In the genomic region with DNA sequence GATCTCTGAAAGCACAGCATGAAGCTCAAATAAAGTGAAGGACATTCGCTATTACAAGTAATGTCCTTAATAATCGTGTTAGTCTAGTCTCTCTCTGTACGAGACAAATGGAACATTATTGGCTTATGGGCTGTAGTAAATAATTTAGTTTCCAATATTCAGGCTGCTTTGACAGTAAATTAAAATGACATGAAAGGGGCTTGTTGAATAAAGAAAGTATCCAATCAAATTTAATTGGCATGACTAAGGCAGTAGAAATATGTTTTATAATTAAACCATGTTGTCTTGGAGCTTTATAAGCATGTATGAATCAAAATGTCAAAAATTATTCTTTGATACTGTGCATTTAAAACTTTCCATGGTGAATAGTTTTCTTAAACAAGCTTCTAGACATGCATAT, we compare ENCODE assay signal across 23 mouse cellular contexts.
"Had no signal": no experiment of that assay in that cellular context is flagged by ENCODE, and none has a peak within 500 bp of the region (broad histone marks: within the 10 kb centered on the region; RNA-seq: fewer than 3 reads in every experiment).

No protein-coding gene starts in this region.

- DNase-seq: gastrocnemius, postnatal 14 days; gastrocnemius, postnatal 36 days; heart, adult 11 months; heart, adult 2 months; heart, postnatal 14 days; heart, postnatal 36 days; kidney, adult 18-20 months; kidney, adult 8-10 months; kidney, postnatal 10 days; kidney, postnatal 25 days; kidney, postnatal 4 days; liver had no signal

- H3K27ac ChIP-seq: heart, adult 2 months; heart, embryonic 13.5 days; heart, embryonic 15.5 days; hindbrain, embryonic 13.5 days; hindbrain, embryonic 15.5 days; hindbrain, postnatal 0 days; layer of hippocampus, adult 2 months; left cerebral cortex, adult 2 months; limb, embryonic 10.5 days; limb, embryonic 12.5 days had no signal

- H3K4me3 ChIP-seq: heart, adult 2 months; heart, embryonic 13.5 days; heart, embryonic 15.5 days; hindbrain, embryonic 13.5 days; hindbrain, embryonic 15.5 days; layer of hippocampus, adult 2 months; left cerebral cortex, adult 2 months; limb, embryonic 10.5 days; limb, embryonic 12.5 days had no signal

- H3K4me2 ChIP-seq: heart, embryonic 11.5 days; heart, embryonic 13.5 days; heart, embryonic 15.5 days; hindbrain, embryonic 13.5 days; hindbrain, embryonic 15.5 days; limb, embryonic 12.5 days had no signal

- H3K27me3 ChIP-seq: heart, embryonic 13.5 days; heart, embryonic 15.5 days; hindbrain, embryonic 13.5 days; hindbrain, embryonic 15.5 days; limb, embryonic 12.5 days had no signal

- H3K9me3 ChIP-seq: heart, embryonic 13.5 days; heart, embryonic 15.5 days; hindbrain, embryonic 13.5 days; hindbrain, embryonic 15.5 days; limb, embryonic 10.5 days; limb, embryonic 12.5 days had no signal

- H3K9ac ChIP-seq: heart, embryonic 13.5 days; heart, embryonic 15.5 days; hindbrain, embryonic 13.5 days; hindbrain, embryonic 15.5 days; limb, embryonic 12.5 days had no signal

- H3K36me3 ChIP-seq: heart, embryonic 13.5 days; heart, embryonic 15.5 days; hindbrain, embryonic 13.5 days; hindbrain, embryonic 15.5 days; limb, embryonic 10.5 days; limb, embryonic 12.5 days had no signal

- H3K4me1 ChIP-seq: heart, embryonic 13.5 days; heart, embryonic 15.5 days; limb, embryonic 10.5 days had no signal

- ATAC-seq: hindbrain, postnatal 0 days; intestine, embryonic 16.5 days had no signal
